Mouse (Mus musculus) gastrocnemius, postnatal 10 days (tissue): Measurements from ENCODE around the gene Olfr485. TPM values are rescaled to one million over a fixed set of nuclear protein-coding genes. Genes with fewer than 3 reads are reported as not detected.
"Not testable (repeated sequence)": the region's sequence is repeated elsewhere in the genome, so short reads cannot be mapped to it uniquely, and the experiment has no call there.

Experiments used
- DNase-seq: peaks from one replicate; pipeline ENCODE4 v3.0.0; 2021; ENCODE audit warnings: mixed read lengths
- long read RNA-seq, 2 experiments: library from polyadenylated mRNA; stranded (forward); transcript quantifications; one replicate each; pipeline ENCODE4 v2.0.0; 2021
- total RNA-seq, 2 experiments: library from RNA; stranded (reverse); gene quantifications; 2 replicates each; pipeline ENCODE4 v1.2.3; 2021

Olfr485 gene
- not detected for total RNA-seq
- long read RNA-seq, experiment 1, result 0 reads
- long read RNA-seq, experiment 2, result 0 reads

- no peak for DNase-seq
Measured at GRCm38 (mm10) chr7:108159771-108160170, at the start of gene Olfr485. TSS of gene Olfr485 (minus strand) at chr7:108159871.

GRCm38 (mm10) chr7:108196938-108197337 lies 37.3 kb upstream of the Olfr485 start:
- no peak for DNase-seq

- DNase-seq, result not testable (repeated sequence)
Measured at GRCm38 (mm10) chr7:108196337-108196736, 36.7 kb upstream of the Olfr485 start.

- DNase-seq, result not testable (repeated sequence)
Measured at GRCm38 (mm10) chr7:108192714-108193113, 33.0 kb upstream of the Olfr485 start.

GRCm38 (mm10) chr7:108191196-108191595 lies 31.5 kb upstream of the Olfr485 start:
- DNase-seq, result not testable (repeated sequence)

- not testable (repeated sequence) for DNase-seq
Measured at GRCm38 (mm10) chr7:108185237-108185636, 25.6 kb upstream of the Olfr485 start.

GRCm38 (mm10) chr7:108184401-108184800 lies 24.7 kb upstream of the Olfr485 start:
- DNase-seq, result not testable (repeated sequence)

- DNase-seq, result not testable (repeated sequence)
Measured at GRCm38 (mm10) chr7:108172642-108173041, 13.0 kb upstream of the Olfr485 start, which contains the start of gene Olfr486. TSS of gene Olfr486 (minus strand) at chr7:108172742.

- DNase-seq, result no peak
Measured at GRCm38 (mm10) chr7:108127349-108127748, 32.3 kb downstream of the Olfr485 start, which contains the start of gene Olfr484. TSS of gene Olfr484 (minus strand) at chr7:108127449.

GRCm38 (mm10) chr7:108121416-108121815 lies 38.3 kb downstream of the Olfr485 start:
- no peak for DNase-seq

- DNase-seq, result no peak
Measured at GRCm38 (mm10) chr7:108120681-108121080, 39.0 kb downstream of the Olfr485 start.

Other genes with a start within 250 kb of the Olfr485 start
- gene Olfr473, start 229.4 kb downstream of the Olfr485 start, total RNA-seq, result not detected
- not detected for gene Olfr474, start 205.2 kb downstream of the Olfr485 start, total RNA-seq
- not detected for gene Olfr476, start 195.1 kb downstream of the Olfr485 start, total RNA-seq
- gene Olfr477, start 173.2 kb downstream of the Olfr485 start, total RNA-seq, result not detected
- gene Olfr478, start 125.9 kb downstream of the Olfr485 start, total RNA-seq, result not detected
- not detected for gene Olfr479, start 109.2 kb downstream of the Olfr485 start, total RNA-seq
- not detected for gene Olfr480, start 92.5 kb downstream of the Olfr485 start, total RNA-seq
- not detected for gene Olfr481, start 80.0 kb downstream of the Olfr485 start, total RNA-seq
- 1 to 10 TPM in 1 of 2 experiments, under 1 TPM in 1; 0.63 to 1.0 TPM for gene Olfr482, start 62.3 kb downstream of the Olfr485 start, total RNA-seq
- not detected for gene Olfr483, start 59.0 kb downstream of the Olfr485 start, total RNA-seq
- not detected for gene Olfr484, start 32.4 kb downstream of the Olfr485 start, total RNA-seq
- gene Olfr486, start 12.9 kb upstream of the Olfr485 start, total RNA-seq, result not detected
- gene Olfr487, start 54.8 kb upstream of the Olfr485 start, total RNA-seq, result not detected
- gene Olfr488, start 98.5 kb upstream of the Olfr485 start, total RNA-seq, result not detected
- gene Olfr490, start 129.1 kb upstream of the Olfr485 start, total RNA-seq, result not detected
- gene Olfr491, start 153.6 kb upstream of the Olfr485 start, total RNA-seq, result not detected
- gene Olfr492, start 163.8 kb upstream of the Olfr485 start, total RNA-seq, result not detected
- not detected for gene Olfr493, start 187.1 kb upstream of the Olfr485 start, total RNA-seq
- gene Olfr494, start 205.5 kb upstream of the Olfr485 start, total RNA-seq, result not detected
- gene Olfr495, start 233.3 kb upstream of the Olfr485 start, total RNA-seq, result not detected